Mouse (Mus musculus) telencephalon, adult 2 months (tissue): ENCODE data around the gene Ifrd1.

Experiments used
- DNase-seq: peaks from one replicate; pipeline ENCODE4 v3.0.0-alpha.2; 2011; ENCODE audit warnings: low read depth, low spot score

Ifrd1 gene

DNA sequence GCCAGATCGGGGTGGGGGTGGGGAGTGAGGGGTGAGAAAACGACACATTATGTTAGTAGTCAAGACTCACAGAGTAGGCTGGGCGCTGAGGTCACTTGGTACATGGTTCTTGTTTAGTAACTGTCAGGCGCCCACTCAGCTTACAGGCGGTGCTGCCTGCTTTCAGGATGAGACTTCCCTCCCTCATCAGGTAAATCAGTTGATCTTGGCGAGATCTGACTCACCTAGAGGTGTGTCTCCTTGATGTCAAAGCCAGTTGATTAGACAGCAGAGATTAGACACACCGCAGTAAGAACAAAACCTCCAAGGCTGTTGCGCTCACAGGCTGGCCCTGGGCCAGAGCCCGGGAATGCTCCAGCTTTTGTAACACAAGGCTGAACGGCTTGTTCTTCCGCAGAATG, 4.5 kb downstream of the Ifrd1 start:
- DNase-seq, result no peak

GRCm38 (mm10) chr12:40243241-40243640, 5.1 kb downstream of the Ifrd1 start:
- no peak for DNase-seq

- DNase-seq, result no peak
These were observed 9.1 kb downstream of the Ifrd1 start for GRCm38 (mm10) chr12:40239161-40239560.

- DNase-seq, result no peak
These were observed 16.1 kb downstream of the Ifrd1 start for GRCm38 (mm10) chr12:40232231-40232630.

DNA sequence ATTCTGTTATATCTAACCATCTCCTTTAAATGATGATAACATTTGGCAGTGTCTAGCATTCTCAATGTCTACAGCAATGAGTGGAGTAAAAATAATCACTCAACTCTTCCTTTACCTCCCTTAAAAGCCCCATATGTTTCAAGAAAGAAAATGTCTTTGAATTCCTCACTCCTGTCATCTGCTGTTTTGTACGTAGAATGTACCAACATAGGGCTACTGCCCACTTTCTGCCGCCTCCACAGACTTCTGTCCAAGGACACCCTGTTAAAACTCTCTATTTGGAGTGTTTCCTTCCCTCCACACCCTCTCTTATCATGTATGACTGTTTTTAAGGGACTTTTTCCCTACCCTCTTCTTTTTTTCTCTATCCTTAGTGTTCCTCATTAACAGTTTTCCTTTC, 16.7 kb downstream of the Ifrd1 start:
- DNase-seq, result peak; percentile 80

DNA sequence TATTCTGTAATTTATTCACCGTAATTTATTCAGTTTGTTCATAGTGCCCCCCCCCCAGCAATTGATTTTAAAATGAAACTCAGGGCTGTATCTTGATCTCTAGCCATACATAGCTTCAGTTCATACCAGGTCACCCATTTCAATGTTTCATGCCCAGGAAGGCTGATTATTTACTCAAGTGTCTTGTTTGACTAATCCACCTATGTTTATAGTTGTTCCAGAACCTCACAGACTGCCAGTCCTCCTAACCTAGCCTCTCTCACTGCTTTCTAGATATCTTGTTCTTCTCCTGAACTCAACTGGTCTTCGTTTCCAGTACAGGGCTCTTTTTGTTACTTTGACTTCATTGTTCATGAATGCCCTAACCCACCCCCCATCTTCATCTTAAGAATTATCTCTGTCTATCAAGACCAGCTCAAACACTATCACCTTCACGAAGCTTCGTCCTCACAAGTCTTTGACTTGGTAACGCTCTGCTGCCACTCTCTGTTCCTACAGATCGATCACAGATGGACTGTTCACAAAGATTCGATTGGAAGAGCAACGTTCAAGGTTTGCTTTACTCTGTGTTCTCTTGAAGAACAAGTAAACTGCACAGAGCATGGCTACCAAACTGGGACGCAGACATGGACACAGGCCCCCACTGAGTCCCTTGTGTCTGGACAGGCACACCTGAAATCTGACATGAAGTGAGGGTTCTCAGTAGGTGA, 24.0 kb downstream of the Ifrd1 start:
- no peak for DNase-seq

DNA sequence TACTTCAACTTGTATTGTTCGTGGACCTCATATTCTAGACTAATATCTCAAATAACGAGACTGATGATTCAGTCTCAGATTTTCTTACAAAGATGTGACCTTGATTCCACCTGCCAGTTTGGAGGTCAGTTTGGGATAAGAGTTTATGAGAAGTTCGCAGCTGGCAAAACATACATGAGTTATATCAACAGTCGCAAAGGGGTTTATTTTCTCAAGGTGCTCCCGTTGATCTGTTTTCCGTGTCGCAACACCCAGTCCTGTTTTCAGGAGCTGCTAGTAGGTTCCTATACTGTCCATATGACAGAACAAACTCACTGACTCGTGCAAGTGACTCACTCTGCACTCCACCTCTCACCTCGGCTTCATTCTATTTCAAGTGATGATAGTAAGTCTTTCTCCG, 24.6 kb downstream of the Ifrd1 start:
- no peak for DNase-seq

- peak; percentile 98 for DNase-seq
These were observed 25.2 kb downstream of the Ifrd1 start for GRCm38 (mm10) chr12:40223082-40223619.

DNA sequence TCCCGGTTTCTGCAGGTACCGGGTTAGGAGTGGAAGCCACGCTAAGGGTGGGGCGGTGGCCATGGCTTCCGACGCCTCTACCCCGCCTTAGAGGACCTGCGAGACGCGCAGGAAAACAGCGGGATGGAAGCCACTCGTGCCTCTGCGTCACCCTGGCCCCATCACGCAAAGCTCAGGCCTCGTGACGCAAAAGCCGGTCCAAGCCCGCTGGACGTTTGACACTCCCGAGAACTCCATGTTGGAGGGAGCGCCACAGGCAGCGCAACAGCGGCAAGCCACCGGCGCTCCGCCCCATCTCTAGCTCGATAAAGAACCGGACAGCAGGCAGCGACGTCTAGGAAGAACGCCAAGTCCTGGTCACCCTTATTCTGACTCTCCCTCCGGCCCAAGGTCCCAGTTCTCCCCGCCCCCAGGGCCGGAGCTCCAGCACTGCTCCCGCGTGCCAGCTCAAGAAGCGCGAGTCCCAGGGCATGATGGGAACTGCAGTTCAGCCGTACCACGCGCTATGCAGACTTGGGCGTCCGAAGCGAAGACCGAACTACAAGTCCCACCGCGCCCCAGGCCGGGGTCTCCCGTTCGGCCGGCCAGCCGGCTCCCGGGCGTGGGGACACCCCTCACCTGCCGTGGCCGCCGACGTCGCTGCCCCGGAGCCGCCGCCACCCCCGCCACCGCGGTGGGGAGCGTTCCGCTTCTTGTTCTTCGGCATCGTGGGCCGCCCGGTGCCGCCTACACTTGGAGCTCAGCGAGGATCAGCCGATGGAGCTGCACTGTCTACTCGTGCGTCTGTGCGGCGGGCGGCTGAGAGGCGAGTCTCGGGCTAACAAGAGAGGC, 25.8 kb downstream of the Ifrd1 start:
- DNase-seq, result peak; percentile 96

GRCm38 (mm10) chr12:40221611-40222010, 26.7 kb downstream of the Ifrd1 start:
- no peak for DNase-seq

GRCm38 (mm10) chr12:40220896-40221295, 27.4 kb downstream of the Ifrd1 start:
- no peak for DNase-seq

DNA sequence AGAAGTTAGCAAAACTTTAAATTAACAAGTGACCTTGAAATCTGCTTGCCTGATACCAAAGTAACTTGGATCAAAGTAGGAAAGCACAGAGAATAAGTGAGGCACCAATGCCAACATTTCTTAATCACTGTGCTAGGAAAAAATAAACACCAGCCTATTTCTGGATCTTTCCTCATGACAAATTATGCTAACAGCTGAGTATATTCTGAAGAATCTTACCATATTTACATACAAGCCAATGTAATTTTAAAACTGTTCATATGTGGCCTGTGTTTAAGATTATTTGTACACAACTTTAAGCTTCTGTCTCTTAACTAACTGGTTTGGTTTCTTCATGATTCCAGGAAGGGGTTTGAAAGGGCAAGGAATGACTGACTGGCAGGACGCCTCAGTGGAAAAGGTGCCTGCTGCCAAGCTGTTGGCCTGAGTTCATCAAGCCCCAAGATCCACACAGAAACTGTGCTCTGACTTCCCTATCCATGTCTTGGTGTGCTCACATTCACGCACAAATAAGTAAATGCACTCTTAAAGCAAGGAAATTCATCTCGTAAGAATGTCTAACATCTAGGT, 28.2 kb downstream of the Ifrd1 start:
- no peak for DNase-seq

- DNase-seq, result no peak
These were observed 29.8 kb downstream of the Ifrd1 start for GRCm38 (mm10) chr12:40218430-40218945.

DNA sequence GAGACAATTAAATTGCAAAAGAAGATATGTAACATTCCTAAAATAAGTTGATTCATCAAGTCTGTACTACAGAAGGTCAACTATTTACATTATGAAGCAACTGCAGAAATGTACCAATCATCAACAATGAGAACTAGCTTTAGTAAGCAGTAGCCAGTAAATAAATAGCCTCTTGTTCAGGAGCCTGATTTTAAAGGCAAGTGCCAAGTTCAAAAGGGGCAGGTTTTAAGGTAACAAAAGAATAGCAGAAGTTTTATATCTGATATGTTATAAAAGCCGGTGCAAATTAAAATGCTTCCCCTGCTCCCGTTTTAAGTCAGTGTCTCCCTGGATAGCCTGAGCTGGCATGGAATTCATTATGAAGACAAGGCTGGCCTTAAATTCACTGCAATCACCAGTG, 30.5 kb downstream of the Ifrd1 start:
- no peak for DNase-seq

GRCm38 (mm10) chr12:40214888-40215876, 33.1 kb downstream of the Ifrd1 start:
- no peak for DNase-seq

GRCm38 (mm10) chr12:40209049-40209448, 39.3 kb downstream of the Ifrd1 start:
- DNase-seq, result no peak

GRCm38 (mm10) chr12:40207909-40208308, 40.4 kb downstream of the Ifrd1 start:
- no peak for DNase-seq

DNA sequence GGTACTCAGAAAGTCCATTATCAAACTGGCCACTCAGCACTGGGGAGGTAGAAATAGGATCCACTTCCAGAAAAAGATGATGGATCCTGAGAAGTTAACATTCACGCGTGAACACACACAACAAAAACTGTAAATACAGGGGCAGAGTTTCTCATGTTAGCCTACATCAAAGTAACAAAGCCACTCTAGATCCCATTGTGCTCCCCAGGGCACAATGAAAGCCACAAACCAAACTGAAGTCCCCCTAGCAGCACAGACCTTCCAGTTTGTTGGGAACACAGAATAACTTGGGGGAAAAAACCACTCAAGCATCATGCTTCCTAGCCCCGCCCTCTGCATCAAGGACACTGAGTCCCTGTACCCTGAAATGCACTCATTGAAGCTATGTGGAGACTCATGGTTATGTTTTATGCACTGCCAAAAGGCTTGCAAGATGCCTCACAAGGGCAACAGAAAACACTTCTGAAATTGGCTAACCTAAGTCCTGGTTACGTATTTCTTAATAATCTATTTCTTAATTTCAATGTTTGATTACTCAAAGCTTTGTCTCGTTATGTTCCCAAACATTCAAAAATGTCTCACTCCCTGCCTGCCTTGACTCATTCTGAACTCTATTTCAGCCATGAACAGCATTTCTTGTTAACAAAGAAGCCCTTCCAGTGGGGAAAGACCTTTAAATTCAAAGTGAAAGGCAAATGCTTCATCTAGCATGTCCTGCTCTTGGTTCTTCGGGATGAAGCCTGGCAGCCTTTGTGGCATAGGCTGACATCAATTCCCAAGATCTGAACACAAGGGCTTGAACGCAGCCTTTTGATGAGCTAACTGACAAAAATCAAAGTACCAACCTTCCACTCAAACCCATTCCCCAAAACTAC, 45.9 kb downstream of the Ifrd1 start:
- no peak for DNase-seq

- no peak for DNase-seq
These were observed 47.6 kb downstream of the Ifrd1 start for GRCm38 (mm10) chr12:40200484-40201235.
